Mouse (Mus musculus) CH12.LX (cell line): ENCODE measurements around the gene Nav3. TPM values are rescaled to one million over a fixed set of nuclear protein-coding genes. Genes with fewer than 3 reads are reported as not detected.

Experiments
- DNase-seq: peaks from one replicate; pipeline ENCODE4 v3.0.0-alpha.2; 2013; ENCODE audit errors: extremely low read depth
- H3K27ac ChIP-seq: 2 replicates; pipeline ENCODE4 v1.5.1; 2012; ENCODE audit warnings: low read depth, mild to moderate bottlenecking, control low read depth, moderate library complexity; ENCODE audit not compliant: insufficient read depth
- H3K27me3 ChIP-seq: replicated peaks from 2 replicates; pipeline ENCODE3; 2012; ENCODE audit warnings: inconsistent platforms
- H3K36me3 ChIP-seq, 2 experiments: replicated peaks in 1 of 2; 2 replicates each; pipeline versions ENCODE3 to v1.6.1; 2012; ENCODE audit warnings: inconsistent platforms in 1 of 2, low read length in 1 of 2, mild to moderate bottlenecking in 1 of 2, mixed read lengths in 1 of 2, moderate library complexity in 1 of 2; ENCODE audit not compliant: control insufficient read depth in 1 of 2, insufficient read depth in 1 of 2
- H3K4me1 ChIP-seq, 2 experiments: 2 replicates each; pipeline ENCODE4 v1.6.1; 2012; ENCODE audit warnings: inconsistent platforms in 1 of 2, moderate library complexity in 1 of 2; ENCODE audit not compliant: insufficient read depth in 2 of 2, control insufficient read depth in 1 of 2
- H3K4me2 ChIP-seq: 2 replicates; pipeline ENCODE4 v1.6.1; 2012; ENCODE audit warnings: low read depth, mild to moderate bottlenecking, control low read depth; ENCODE audit not compliant: poor library complexity, insufficient read depth, severe bottlenecking
- H3K4me3 ChIP-seq, 3 experiments: fragments of 150-350 bp in 1 of 3; sonication (generic) in 1 of 3; replicated peaks in 1 of 3; 2 replicates each; pipeline versions ENCODE3 to v1.5.1; 2011 to 2012; ENCODE audit warnings: low read depth in 2 of 3, low read length in 2 of 3, mild to moderate bottlenecking in 2 of 3, moderate library complexity in 2 of 3, control low read depth in 1 of 3, improper control_type of control experiment in 1 of 3, inconsistent platforms in 1 of 3, mixed read lengths in 1 of 3; ENCODE audit not compliant: poor library complexity in 1 of 3
- H3K79me2 ChIP-seq: replicated peaks from 2 replicates; pipeline ENCODE4 v1.6.1; 2012; ENCODE audit warnings: mild to moderate bottlenecking, moderate library complexity; ENCODE audit not compliant: control insufficient read depth, poor library complexity, insufficient read depth, severe bottlenecking; ENCODE audit errors: extremely low read depth
- H3K9ac ChIP-seq: 2 replicates; pipeline ENCODE4 v1.6.1; 2012; ENCODE audit warnings: low read depth, mild to moderate bottlenecking, control low read depth, moderate library complexity; ENCODE audit not compliant: insufficient read depth
- H3K9me3 ChIP-seq: replicated peaks from 2 replicates; pipeline ENCODE3; 2012; ENCODE audit warnings: low read length, inconsistent platforms, mixed read lengths
- CHD1 ChIP-seq: IDR thresholded peaks from 2 replicates; pipeline ENCODE4 v1.6.1; 2012; ENCODE audit warnings: low read depth, low read length, improper control_type of control experiment, inconsistent platforms
- E2F4 ChIP-seq: IDR thresholded peaks from 2 replicates; pipeline ENCODE4 v1.6.1; 2011; ENCODE audit warnings: low read depth, low read length, improper control_type of control experiment; ENCODE audit not compliant: insufficient replicate concordance
- EP300 ChIP-seq: IDR thresholded peaks from 2 replicates; pipeline ENCODE4 v1.6.1; 2011; ENCODE audit warnings: low read length, improper control_type of control experiment
- HCFC1 ChIP-seq: IDR thresholded peaks from 2 replicates; pipeline ENCODE4 v1.6.1; 2012; ENCODE audit warnings: low read depth, mild to moderate bottlenecking, inconsistent platforms, low read length, improper control_type of control experiment
- JUND ChIP-seq: conservative IDR thresholded peaks from 2 replicates; pipeline ENCODE4 v1.6.1; 2011; ENCODE audit warnings: low read depth, low read length, improper control_type of control experiment
- MAFK ChIP-seq: IDR thresholded peaks from 2 replicates; pipeline ENCODE4 v1.6.1; 2011; ENCODE audit warnings: low read length, improper control_type of control experiment; ENCODE audit not compliant: insufficient replicate concordance
- MAX ChIP-seq: IDR thresholded peaks from 2 replicates; pipeline ENCODE4 v1.6.1; 2011; ENCODE audit warnings: low read length, improper control_type of control experiment
- MAZ ChIP-seq: IDR thresholded peaks from 2 replicates; pipeline ENCODE4 v1.6.1; 2012; ENCODE audit warnings: low read depth, mild to moderate bottlenecking, inconsistent platforms, low read length, improper control_type of control experiment, moderate library complexity
- MEF2A ChIP-seq: IDR thresholded peaks from 2 replicates; pipeline ENCODE4 v1.6.1; 2014; ENCODE audit warnings: low read depth, mild to moderate bottlenecking, inconsistent platforms, low read length, improper control_type of control experiment, borderline replicate concordance
- MYC ChIP-seq: IDR thresholded peaks from 2 replicates; pipeline ENCODE4 v1.6.1; 2011; ENCODE audit warnings: low read depth, mild to moderate bottlenecking, improper control_type of control experiment, low read length
- NRF1 ChIP-seq: IDR thresholded peaks from 2 replicates; pipeline ENCODE4 v1.6.1; 2014; ENCODE audit warnings: low read depth, mild to moderate bottlenecking, inconsistent platforms, low read length, improper control_type of control experiment, moderate library complexity
- POLR2AphosphoS2 ChIP-seq: IDR thresholded peaks from 2 replicates; pipeline ENCODE4 v1.6.1; 2011; ENCODE audit warnings: low read depth, low read length, improper control_type of control experiment
- RCOR1 ChIP-seq: conservative IDR thresholded peaks from 2 replicates; pipeline ENCODE4 v1.6.1; 2012; ENCODE audit warnings: low read depth, mild to moderate bottlenecking, inconsistent platforms, low read length, improper control_type of control experiment
- TCF12 ChIP-seq: IDR thresholded peaks from 2 replicates; pipeline ENCODE4 v1.6.1; 2014; ENCODE audit warnings: low read depth, mild to moderate bottlenecking, inconsistent platforms, low read length, improper control_type of control experiment
- USF1 ChIP-seq: IDR thresholded peaks from 2 replicates; pipeline ENCODE4 v1.6.1; 2014; ENCODE audit warnings: low read depth, mild to moderate bottlenecking, inconsistent platforms, low read length, improper control_type of control experiment
- ZKSCAN1 ChIP-seq: IDR thresholded peaks from 2 replicates; pipeline ENCODE4 v1.6.1; 2012; ENCODE audit warnings: low read depth, inconsistent platforms, low read length, improper control_type of control experiment, borderline replicate concordance
- ZMIZ1 ChIP-seq: IDR thresholded peaks from 2 replicates; pipeline ENCODE4 v1.6.1; 2012; ENCODE audit warnings: low read depth, mild to moderate bottlenecking, inconsistent platforms, low read length, improper control_type of control experiment
- ZNF384 ChIP-seq: IDR thresholded peaks from 2 replicates; pipeline ENCODE4 v1.6.1; 2012; ENCODE audit warnings: low read depth, low read length, improper control_type of control experiment, inconsistent platforms
- dilution Hi-C: fragments of 300-500 bp; cut with MboI; formaldehyde crosslinking; loops from 2 replicates; pipeline ENCODE4 v1.14.3; 2020; ENCODE audit warnings: low sequenced_read_pairs; ENCODE audit not compliant: extremely low pct_unique_long_range_greater_than_20kb, extremely low pct_ligation_motif_present
- in situ Hi-C: fragments of 300-500 bp; cut with MboI; formaldehyde crosslinking; loops from 3 replicates; pipeline ENCODE4 v1.14.3; 2019; ENCODE audit warnings: low sequenced_read_pairs, low pct_ligation_motif_present, low pct_unique_long_range_greater_than_20kb, mixed read lengths
- polyA plus RNA-seq: library from polyadenylated mRNA; unstranded; fragments of >175 nt; gene quantifications from 2 replicates; pipeline ENCODE4 v1.2.1, GENCODE M21; 2012; ENCODE audit warnings: low read depth; ENCODE audit not compliant: insufficient read length
- total RNA-seq, 2 experiments: library from RNA; depleted of rRNA; stranded (reverse); fragments of 300-350 nt in 1 of 2; fragments of >200 nt in 1 of 2; gene quantifications; 2 replicates each; pipeline ENCODE4 v1.2.3; 2012 to 2014

Gene Nav3
- total and polyA plus RNA-seq, 3 experiments = 0.03 TPM; not detected in 2

GRCm38 (mm10) chr10:110175874-110176273 is 280.1 kb downstream of the Nav3 start:
- no peak for DNase-seq
- no peak overlapping the region for H3K9ac ChIP-seq
- H3K27me3 ChIP-seq = no peaks in the 10 kb centered on the region
- no peaks in the 10 kb centered on the region for H3K36me3 ChIP-seq
- no peaks in the 10 kb centered on the region for H3K4me1 ChIP-seq
- TF ChIP-seq TCF12 (no peak), MAX (no peak), ZMIZ1 (no peak), RCOR1 (no peak), USF1 (no peak)
- no peaks in the 10 kb centered on the region for H3K79me2 ChIP-seq
- H3K4me3 ChIP-seq = no peak overlapping the region
- dilution Hi-C loops = no loop called here
- in situ Hi-C loops = no loop called here
- H3K27ac ChIP-seq = no peak overlapping the region
- no peak overlapping the region for H3K4me2 ChIP-seq
- H3K9me3 ChIP-seq = peaks cover 54% of the 10 kb centered on the region

GRCm38 (mm10) chr10:110169416-110169815 is 286.6 kb downstream of the Nav3 start:
- Histone ChIP-seq H3K36me3 (no peaks in the 10 kb centered on the region), H3K4me2 (no peak overlapping the region), H3K27me3 (no peaks in the 10 kb centered on the region), H3K4me3 (no peak overlapping the region), H3K79me2 (no peaks in the 10 kb centered on the region)
- dilution Hi-C loops = no loop called here
- in situ Hi-C loops = no loop called here
- no peak for TF ChIP-seq MEF2A
- no peak for TF ChIP-seq ZKSCAN1
- TF ChIP-seq JUND = no peak
- no peak for TF ChIP-seq MAZ
- no peak for TF ChIP-seq ZMIZ1
- no peak for TF ChIP-seq CHD1
- no peak for TF ChIP-seq E2F4
- no peak for TF ChIP-seq MAX
- no peak for TF ChIP-seq MAFK
- no peak for TF ChIP-seq NRF1
- no peak for TF ChIP-seq MYC
- TF ChIP-seq ZNF384 = no peak
- no peak for TF ChIP-seq POLR2AphosphoS2
- no peak for TF ChIP-seq EP300
- TF ChIP-seq HCFC1 = no peak
- TF ChIP-seq, all 38 proteins: peak for 0
- Histone ChIP-seq H3K4me1 (no peaks in the 10 kb centered on the region), H3K9me3 (peaks cover 41% of the 10 kb centered on the region), H3K27ac (no peak overlapping the region), H3K9ac (no peak overlapping the region)
- DNase-seq = no peak
